Mouse (Mus musculus): ENCODE results near the gene Med28. TPM values are rescaled to one million over a fixed set of nuclear protein-coding genes. Genes with fewer than 3 reads are reported as not detected.
A peak's percentile ranks its signal among the peaks of the same experiment; 100 is the strongest.

Med28 gene
- total and polyA plus RNA-seq, 2 experiments from 2014 or later = 65.0 to 277 TPM

GRCm38 (mm10) chr5:45526338-45526737, 6.3 kb downstream of the Med28 start:
- H3K4me2 ChIP-seq (ENCODE audit: low read depth) = no peak overlapping the region
- H3K4me3 ChIP-seq (ENCODE audit: low read depth, low read length) = no peak overlapping the region
- no peak for DNase-seq
- H3K4me1 ChIP-seq (ENCODE audit: insufficient read depth) = no peaks in the 10 kb centered on the region; the same call in 1 of the 2 replicates
- no peak for TF ChIP-seq CTCF (IDR thresholded peaks at IDR 0.05; ENCODE audit: low read depth)
- H3K27me3 ChIP-seq (ENCODE audit: insufficient read depth, low read length) = no peaks in the 10 kb centered on the region
- no peak overlapping the region for H3K27ac ChIP-seq (ENCODE audit: low read depth, low read length)
- peaks cover 48% of the 10 kb centered on the region for H3K36me3 ChIP-seq (ENCODE audit: insufficient read depth)
- no peak overlapping the region for H3K9ac ChIP-seq
- ATAC-seq = no peak
- WGBS = 93% methylated on average over 4 of the region's 4 CpGs
- H3K9me3 ChIP-seq (ENCODE audit: low read length) = no peaks in the 10 kb centered on the region

- H3K36me3 ChIP-seq (ENCODE audit: insufficient read depth) = peaks cover 52% of the 10 kb centered on the region
- H3K4me1 ChIP-seq (ENCODE audit: insufficient read depth) = no peaks in the 10 kb centered on the region
- H3K4me3 ChIP-seq (ENCODE audit: low read depth, low read length) = no peak overlapping the region
- H3K27me3 ChIP-seq (ENCODE audit: insufficient read depth, low read length) = no peaks in the 10 kb centered on the region
- no peak overlapping the region for H3K27ac ChIP-seq (ENCODE audit: low read depth, low read length)
- no peak overlapping the region for H3K9ac ChIP-seq
- no peak overlapping the region for H3K4me2 ChIP-seq (ENCODE audit: low read depth)
- ATAC-seq (no peak), DNase-seq (no peak)
- WGBS = 91% methylated on average over 3 of the region's 3 CpGs
- no peaks in the 10 kb centered on the region for H3K9me3 ChIP-seq (ENCODE audit: low read length)
- TF ChIP-seq CTCF (IDR thresholded peaks at IDR 0.05; ENCODE audit: low read depth) = no peak
These were observed 9.7 kb downstream of the Med28 start for GRCm38 (mm10) chr5:45529696-45530095.

GRCm38 (mm10) chr5:45534319-45535098, 14.5 kb downstream of the Med28 start:
- DNase-seq (peak; percentile 59), ATAC-seq (peak; percentile 82)
- peak; percentile 71 for TF ChIP-seq CTCF (IDR thresholded peaks at IDR 0.05; ENCODE audit: low read depth)
- Histone ChIP-seq H3K4me1 (ENCODE audit: insufficient read depth) (no peaks in the 10 kb centered on the region), H3K36me3 (ENCODE audit: insufficient read depth) (peaks cover 12% of the 10 kb centered on the region), H3K27me3 (ENCODE audit: insufficient read depth, low read length) (no peaks in the 10 kb centered on the region), H3K4me3 (ENCODE audit: low read depth, low read length) (no peak overlapping the region), H3K9ac (no peak overlapping the region), H3K4me2 (ENCODE audit: low read depth) (no peak overlapping the region), H3K9me3 (ENCODE audit: low read length) (no peaks in the 10 kb centered on the region), H3K27ac (ENCODE audit: low read depth, low read length) (no peak overlapping the region)
- 8% methylated on average over 17 of the region's 17 CpGs for WGBS

- 63% methylated on average over 4 of the region's 4 CpGs for WGBS
- Histone ChIP-seq H3K4me2 (ENCODE audit: low read depth) (no peak overlapping the region), H3K27me3 (ENCODE audit: insufficient read depth, low read length) (no peaks in the 10 kb centered on the region), H3K4me3 (ENCODE audit: low read depth, low read length) (no peak overlapping the region), H3K36me3 (ENCODE audit: insufficient read depth) (peaks cover 7% of the 10 kb centered on the region; the same call in 1 of the 2 replicates), H3K9ac (no peak overlapping the region), H3K27ac (ENCODE audit: low read depth, low read length) (no peak overlapping the region), H3K9me3 (ENCODE audit: low read length) (no peaks in the 10 kb centered on the region), H3K4me1 (ENCODE audit: insufficient read depth) (no peaks in the 10 kb centered on the region)
- no peak for TF ChIP-seq CTCF (IDR thresholded peaks at IDR 0.05; ENCODE audit: low read depth)
- ATAC-seq (no peak), DNase-seq (no peak)
These were observed 15.1 kb downstream of the Med28 start for GRCm38 (mm10) chr5:45535177-45535576.

- 61% methylated on average over 10 of the region's 10 CpGs for WGBS
- Histone ChIP-seq H3K4me3 (ENCODE audit: low read depth, low read length) (no peak overlapping the region), H3K9me3 (ENCODE audit: low read length) (no peaks in the 10 kb centered on the region), H3K9ac (no peak overlapping the region), H3K36me3 (ENCODE audit: insufficient read depth) (no peaks in the 10 kb centered on the region), H3K4me1 (ENCODE audit: insufficient read depth) (no peaks in the 10 kb centered on the region), H3K27ac (ENCODE audit: low read depth, low read length) (no peak overlapping the region), H3K4me2 (ENCODE audit: low read depth) (no peak overlapping the region), H3K27me3 (ENCODE audit: insufficient read depth, low read length) (no peaks in the 10 kb centered on the region)
- ATAC-seq = no peak
- no peak for DNase-seq
- TF ChIP-seq CTCF (IDR thresholded peaks at IDR 0.05; ENCODE audit: low read depth) = 0 out of 2 replicates have a peak, but pooled peaks have one; percentile 28
These were observed 19.5 kb downstream of the Med28 start for GRCm38 (mm10) chr5:45539502-45539901.

- 51% methylated on average over 5 of the region's 5 CpGs for WGBS
- Histone ChIP-seq H3K4me2 (ENCODE audit: low read depth) (no peak overlapping the region), H3K4me1 (ENCODE audit: insufficient read depth) (no peaks in the 10 kb centered on the region), H3K27me3 (ENCODE audit: insufficient read depth, low read length) (no peaks in the 10 kb centered on the region), H3K4me3 (ENCODE audit: low read depth, low read length) (no peak overlapping the region), H3K9ac (no peak overlapping the region), H3K9me3 (ENCODE audit: low read length) (no peaks in the 10 kb centered on the region), H3K36me3 (ENCODE audit: insufficient read depth) (no peaks in the 10 kb centered on the region), H3K27ac (ENCODE audit: low read depth, low read length) (no peak overlapping the region)
- DNase-seq (no peak), ATAC-seq (peak; percentile 32)
- TF ChIP-seq CTCF (IDR thresholded peaks at IDR 0.05; ENCODE audit: low read depth) = no peak
These were observed 23.3 kb downstream of the Med28 start for GRCm38 (mm10) chr5:45543374-45543773.

- ATAC-seq (no peak), DNase-seq (no peak)
- TF ChIP-seq CTCF (IDR thresholded peaks at IDR 0.05; ENCODE audit: low read depth) = no peak
- Histone ChIP-seq H3K36me3 (ENCODE audit: insufficient read depth) (no peaks in the 10 kb centered on the region), H3K4me2 (ENCODE audit: low read depth) (no peak overlapping the region), H3K9me3 (ENCODE audit: low read length) (no peaks in the 10 kb centered on the region), H3K4me3 (ENCODE audit: low read depth, low read length) (no peak overlapping the region), H3K27ac (ENCODE audit: low read depth, low read length) (no peak overlapping the region), H3K27me3 (ENCODE audit: insufficient read depth, low read length) (no peaks in the 10 kb centered on the region), H3K4me1 (ENCODE audit: insufficient read depth) (no peaks in the 10 kb centered on the region), H3K9ac (no peak overlapping the region)
- WGBS = 90% methylated on average over 1 of the region's 1 CpGs
These were observed 29.6 kb downstream of the Med28 start for GRCm38 (mm10) chr5:45549586-45549985.

All from forebrain, postnatal 0 days (tissue).